Mouse (Mus musculus): Measurements from ENCODE around the gene Tgfb1.

- TF ChIP-seq CTCF (IDR thresholded peaks at IDR 0.05; ENCODE audit: extremely low read depth, insufficient read depth, insufficient read length, insufficient replicate concordance) (no peak), POLR2A (IDR thresholded peaks at IDR 0.05; ENCODE audit: low read depth, low read length) (no peak)
Observed at GRCm38 (mm10) chr7:25729862-25730261, 43.1 kb downstream of the Tgfb1 start.

Data from spleen, adult 2 months (tissue).